Mouse (Mus musculus): ENCODE measurements at regions not wholly inside any gene's neighbourhood (a gene's known extent, or its start where the extent isn't known, plus 50 kb on each side); places are given as distances from the start of the nearest gene placed in this dataset.

DNA sequence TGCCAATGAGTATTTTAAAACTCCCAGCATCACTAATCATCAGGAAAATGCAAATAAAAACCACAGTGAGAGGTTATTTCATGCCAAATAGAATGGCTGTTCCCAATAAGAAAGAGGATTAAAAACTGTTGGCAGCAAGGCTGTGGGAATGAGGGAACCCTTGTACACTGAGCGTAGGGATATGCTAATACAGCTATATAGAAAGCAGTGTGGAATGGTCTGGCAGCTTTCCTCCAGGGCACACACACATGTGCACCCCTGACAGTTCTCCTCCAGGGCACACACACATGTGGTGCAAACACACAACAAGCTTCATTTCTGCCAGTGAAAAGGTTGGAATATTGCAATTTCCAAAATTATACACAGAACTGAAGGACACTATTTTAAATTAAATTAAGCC, 58.8 kb upstream of the Hbs1l start:
- no peak for TF ChIP-seq POLR2A (IDR thresholded peaks at IDR 0.05; ENCODE audit: control insufficient read depth, extremely low read depth, insufficient read depth, low read length, poor library complexity)
- TF ChIP-seq CTCF (IDR thresholded peaks at IDR 0.05; ENCODE audit: borderline replicate concordance, control insufficient read depth, extremely low read depth, insufficient read depth, low read length, poor library complexity) = no peak

Data from thymus, adult 2 months (tissue).